Mouse (Mus musculus): ENCODE results near the gene Arhgap15. TPM values are rescaled to one million over a fixed set of nuclear protein-coding genes. Genes with fewer than 3 reads are reported as not detected.

The Arhgap15 gene
- total RNA-seq, 1 experiment, result not detected

- Histone ChIP-seq H3K9ac (ENCODE audit: insufficient read depth, low read depth, low read length, poor library complexity, severe bottlenecking) (no peak overlapping the region), H3K36me3 (ENCODE audit: control insufficient read depth, insufficient read depth, low read length, poor library complexity, severe bottlenecking) (no peaks in the 10 kb centered on the region), H3K27ac (ENCODE audit: insufficient read depth, low read depth, low read length, poor library complexity, severe bottlenecking) (no peak overlapping the region), H3K4me3 (ENCODE audit: insufficient read depth in 1 of 2, low read depth in 1 of 2, low read length in 2 of 2, poor library complexity in 1 of 2, severe bottlenecking in 1 of 2) (no peak overlapping the region), H3K4me1 (ENCODE audit: control insufficient read depth in 2 of 2, insufficient read depth in 2 of 2, low read length in 2 of 2, poor library complexity in 1 of 2) (no peaks in the 10 kb centered on the region), H3K9me3 (ENCODE audit: control insufficient read depth, insufficient read depth, low read depth, low read length) (no peaks in the 10 kb centered on the region)
- no peak for TF ChIP-seq MAFK (IDR thresholded peaks at IDR 0.05; ENCODE audit: insufficient read depth, low read depth, low read length)
- TF ChIP-seq HCFC1 (IDR thresholded peaks at IDR 0.05; ENCODE audit: borderline replicate concordance, insufficient read depth, low read length), result no peak
- no peak for TF ChIP-seq CHD2 (IDR thresholded peaks at IDR 0.05; ENCODE audit: low read depth, low read length)
- no peak for TF ChIP-seq ZNF384 (IDR thresholded peaks at IDR 0.05; ENCODE audit: low read depth, low read length)
- no peak for TF ChIP-seq ZC3H11A (IDR thresholded peaks at IDR 0.05; ENCODE audit: borderline replicate concordance, low read depth, low read length)
- no peak for DNase-seq (ENCODE audit: low read depth, low spot score)
- in situ Hi-C loops (cut with MboI; ENCODE audit: low sequenced_read_pairs in 2 of 2, unreplicated experiment in 2 of 2), result no loop called here
Observed at GRCm38 (mm10) chr2:43805960-43806744, 57.5 kb downstream of the Arhgap15 start.

GRCm38 (mm10) chr2:43815896-43816787, 67.5 kb downstream of the Arhgap15 start:
- in situ Hi-C loops (cut with MboI; ENCODE audit: low sequenced_read_pairs in 2 of 2, unreplicated experiment in 2 of 2), result no loop called here
- H3K36me3 ChIP-seq (ENCODE audit: control insufficient read depth, insufficient read depth, low read length, poor library complexity, severe bottlenecking), result no peaks in the 10 kb centered on the region
- no peaks in the 10 kb centered on the region for H3K9me3 ChIP-seq (ENCODE audit: control insufficient read depth, insufficient read depth, low read depth, low read length)
- H3K4me1 ChIP-seq (ENCODE audit: control insufficient read depth in 2 of 2, insufficient read depth in 2 of 2, low read length in 2 of 2, poor library complexity in 1 of 2), result no peaks in the 10 kb centered on the region
- TF ChIP-seq MAFK (IDR thresholded peaks at IDR 0.05; ENCODE audit: insufficient read depth, low read depth, low read length), result no peak
- no peak for TF ChIP-seq HCFC1 (IDR thresholded peaks at IDR 0.05; ENCODE audit: borderline replicate concordance, insufficient read depth, low read length)
- no peak for TF ChIP-seq ZC3H11A (IDR thresholded peaks at IDR 0.05; ENCODE audit: borderline replicate concordance, low read depth, low read length)
- TF ChIP-seq CHD2 (IDR thresholded peaks at IDR 0.05; ENCODE audit: low read depth, low read length), result no peak
- no peak for TF ChIP-seq ZNF384 (IDR thresholded peaks at IDR 0.05; ENCODE audit: low read depth, low read length)
- H3K4me3 ChIP-seq (ENCODE audit: insufficient read depth in 1 of 2, low read depth in 1 of 2, low read length in 2 of 2, poor library complexity in 1 of 2, severe bottlenecking in 1 of 2), result no peak overlapping the region
- H3K27ac ChIP-seq (ENCODE audit: insufficient read depth, low read depth, low read length, poor library complexity, severe bottlenecking), result no peak overlapping the region
- no peak for DNase-seq (ENCODE audit: low read depth, low spot score)
- no peak overlapping the region for H3K9ac ChIP-seq (ENCODE audit: insufficient read depth, low read depth, low read length, poor library complexity, severe bottlenecking)

- in situ Hi-C loops (cut with MboI; ENCODE audit: low sequenced_read_pairs in 2 of 2, unreplicated experiment in 2 of 2), result no loop called here
- H3K9me3 ChIP-seq (ENCODE audit: control insufficient read depth, insufficient read depth, low read depth, low read length), result no peaks in the 10 kb centered on the region
- no peaks in the 10 kb centered on the region for H3K36me3 ChIP-seq (ENCODE audit: control insufficient read depth, insufficient read depth, low read length, poor library complexity, severe bottlenecking)
- no peak overlapping the region for H3K9ac ChIP-seq (ENCODE audit: insufficient read depth, low read depth, low read length, poor library complexity, severe bottlenecking)
- no peaks in the 10 kb centered on the region for H3K4me1 ChIP-seq (ENCODE audit: control insufficient read depth in 2 of 2, insufficient read depth in 2 of 2, low read length in 2 of 2, poor library complexity in 1 of 2)
- H3K27ac ChIP-seq (ENCODE audit: insufficient read depth, low read depth, low read length, poor library complexity, severe bottlenecking), result no peak overlapping the region
- no peak for DNase-seq (ENCODE audit: low read depth, low spot score)
- TF ChIP-seq ZC3H11A (IDR thresholded peaks at IDR 0.05; ENCODE audit: borderline replicate concordance, low read depth, low read length) (no peak), HCFC1 (IDR thresholded peaks at IDR 0.05; ENCODE audit: borderline replicate concordance, insufficient read depth, low read length) (no peak), CHD2 (IDR thresholded peaks at IDR 0.05; ENCODE audit: low read depth, low read length) (no peak), ZNF384 (IDR thresholded peaks at IDR 0.05; ENCODE audit: low read depth, low read length) (no peak), MAFK (IDR thresholded peaks at IDR 0.05; ENCODE audit: insufficient read depth, low read depth, low read length) (no peak)
- H3K4me3 ChIP-seq (ENCODE audit: insufficient read depth in 1 of 2, low read depth in 1 of 2, low read length in 2 of 2, poor library complexity in 1 of 2, severe bottlenecking in 1 of 2), result no peak overlapping the region
Observed at GRCm38 (mm10) chr2:43816788-43817581, 68.4 kb downstream of the Arhgap15 start.

GRCm38 (mm10) chr2:43835931-43836330, 87.3 kb downstream of the Arhgap15 start:
- TF ChIP-seq CHD2 (IDR thresholded peaks at IDR 0.05; ENCODE audit: low read depth, low read length) (no peak), ZC3H11A (IDR thresholded peaks at IDR 0.05; ENCODE audit: borderline replicate concordance, low read depth, low read length) (no peak)
- no peak overlapping the region for H3K27ac ChIP-seq (ENCODE audit: insufficient read depth, low read depth, low read length, poor library complexity, severe bottlenecking)
- DNase-seq (ENCODE audit: low read depth, low spot score), result no peak
- no peaks in the 10 kb centered on the region for H3K4me1 ChIP-seq (ENCODE audit: control insufficient read depth in 2 of 2, insufficient read depth in 2 of 2, low read length in 2 of 2, poor library complexity in 1 of 2)
- no peak overlapping the region for H3K4me3 ChIP-seq (ENCODE audit: insufficient read depth in 1 of 2, low read depth in 1 of 2, low read length in 2 of 2, poor library complexity in 1 of 2, severe bottlenecking in 1 of 2)
- H3K9me3 ChIP-seq (ENCODE audit: control insufficient read depth, insufficient read depth, low read depth, low read length), result no peaks in the 10 kb centered on the region
- H3K36me3 ChIP-seq (ENCODE audit: control insufficient read depth, insufficient read depth, low read length, poor library complexity, severe bottlenecking), result no peaks in the 10 kb centered on the region
- no peak overlapping the region for H3K9ac ChIP-seq (ENCODE audit: insufficient read depth, low read depth, low read length, poor library complexity, severe bottlenecking)
- in situ Hi-C loops (cut with MboI; ENCODE audit: low sequenced_read_pairs in 2 of 2, unreplicated experiment in 2 of 2), result no loop called here
